Mouse (Mus musculus) neural tube, embryonic 11.5 days (tissue): Measurements from ENCODE around the gene Brd9. TPM values are rescaled to one million over a fixed set of nuclear protein-coding genes. Genes with fewer than 3 reads are reported as not detected.

Source experiments
- ATAC-seq: fragments of 200-750 bp; cut with Nextera tagmentation; 2 replicates; pipeline ENCODE4 v1.8.0; 2017; ENCODE audit warnings: moderate number of reproducible peaks, mild to moderate bottlenecking, moderate TSS enrichment, moderate library complexity; ENCODE audit not compliant: insufficient read depth, low FRiP score, low TSS enrichment
- DNase-seq: peaks from one replicate; pipeline ENCODE4 v3.0.0-alpha.2; 2015; ENCODE audit warnings: low spot score
- H3K27ac ChIP-seq: fragments of 300-500 bp; sonication (generic); 2 replicates; pipeline ENCODE4 v1.5.1; 2014; ENCODE audit warnings: low read depth, mild to moderate bottlenecking, low read length
- H3K27me3 ChIP-seq: fragments of 300-500 bp; sonication (generic); 2 replicates; pipeline ENCODE4 v1.6.1; 2014; ENCODE audit warnings: mild to moderate bottlenecking, low read length, mixed read lengths; ENCODE audit not compliant: control insufficient read depth, insufficient read depth
- H3K36me3 ChIP-seq: fragments of 300-500 bp; sonication (generic); 2 replicates; pipeline ENCODE4 v1.6.1; 2014; ENCODE audit warnings: mild to moderate bottlenecking, low read length, moderate library complexity, mixed read lengths; ENCODE audit not compliant: control insufficient read depth, insufficient read depth
- H3K4me1 ChIP-seq: fragments of 300-500 bp; sonication (generic); 2 replicates; pipeline ENCODE4 v1.6.1; 2014; ENCODE audit warnings: low read length, mixed read lengths; ENCODE audit not compliant: control insufficient read depth, insufficient read depth
- H3K4me2 ChIP-seq: fragments of 300-500 bp; sonication (generic); 2 replicates; pipeline ENCODE4 v1.6.1; 2014; ENCODE audit warnings: low read depth, mild to moderate bottlenecking, moderate library complexity
- H3K4me3 ChIP-seq: fragments of 300-500 bp; sonication (generic); 2 replicates; pipeline ENCODE4 v1.5.1; 2014; ENCODE audit warnings: low read depth, low read length
- H3K9ac ChIP-seq: fragments of 300-500 bp; sonication (generic); 2 replicates; pipeline ENCODE4 v1.6.1; 2014; ENCODE audit warnings: mild to moderate bottlenecking, low read length
- H3K9me3 ChIP-seq: fragments of 300-500 bp; sonication (generic); 2 replicates; pipeline ENCODE4 v1.6.1; 2016; ENCODE audit warnings: low read length; ENCODE audit not compliant: control insufficient read depth
- WGBS: fragments of 180-500 bp; shearing (Covaris S2); extraction: QIAGEN DNeasy Blood & Tissue Kit; methylation state at CpG from one replicate; pipeline ENCODE4 v1.1.7; 2014; 5-methylcytosine and 5-hydroxymethylcytosine counted together
- polyA plus RNA-seq: library from polyadenylated mRNA; unstranded; fragments of >200 nt; fragmentation: Nextera tagmentation; extraction: Ambion mirVana; gene quantifications from 2 replicates; pipeline ENCODE4 v1.2.1, GENCODE M21; 2014

The Brd9 gene
- polyA plus RNA-seq, 1 experiment from 2014 or later: 77.6 TPM

DNA sequence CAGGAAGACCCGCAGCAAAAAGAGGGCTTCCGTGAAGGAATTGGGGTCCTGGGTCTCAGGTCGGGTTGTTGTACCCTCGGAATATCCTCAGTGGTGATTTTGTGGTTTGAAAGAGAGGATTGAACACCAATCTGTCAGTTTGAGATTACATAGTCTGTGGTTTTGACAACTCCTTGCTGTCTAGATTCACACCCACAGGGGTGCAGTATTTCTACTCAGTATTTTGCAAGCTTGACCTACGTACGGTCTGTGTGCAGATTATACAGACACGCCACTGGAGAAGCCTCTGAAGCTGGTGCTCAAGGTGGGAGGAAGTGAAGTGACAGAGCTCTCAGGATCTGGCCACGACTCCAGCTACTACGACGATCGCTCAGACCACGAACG lies 558 bp downstream of the Brd9 start:
- Histone ChIP-seq H3K27ac (0 out of 2 replicates have a peak overlapping the region, but pooled peaks have one; percentile 62), H3K4me3 (peak overlapping the region; percentile 80), H3K4me2 (peak overlapping the region; percentile 53), H3K4me1 (peaks cover 6% of the 10 kb centered on the region; the same call in 1 of the 2 replicates), H3K27me3 (no peaks in the 10 kb centered on the region), H3K9me3 (no peaks in the 10 kb centered on the region), H3K9ac (peak overlapping the region; percentile 79), H3K36me3 (peaks cover 9% of the 10 kb centered on the region)
- WGBS: 49% methylated on average over 13 of the region's 13 CpGs
- ATAC-seq (0 out of 2 replicates have a peak, but pooled peaks have one; percentile 20), DNase-seq (no peak)

DNA sequence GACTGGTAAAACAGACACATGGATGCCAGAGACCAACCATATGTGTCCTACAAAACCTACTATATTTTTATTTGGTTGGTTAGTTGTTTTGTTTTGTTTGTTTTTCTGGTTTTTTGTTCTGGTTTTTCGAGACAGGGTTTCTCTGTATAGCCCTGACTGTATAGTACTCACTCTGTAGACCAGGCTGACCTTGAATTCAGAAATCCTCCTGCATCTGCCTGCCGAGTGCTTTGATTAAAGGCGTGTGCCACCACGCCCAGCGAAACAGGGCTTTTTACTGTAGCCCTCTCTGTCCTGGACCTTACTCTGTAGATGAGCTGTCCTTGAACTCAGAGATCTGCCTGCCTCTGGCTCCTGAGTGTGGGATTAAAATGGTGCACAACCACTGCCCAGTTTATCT lies 1.5 kb downstream of the Brd9 start:
- H3K27ac ChIP-seq: no peak overlapping the region
- no peaks in the 10 kb centered on the region for H3K9me3 ChIP-seq
- peaks cover 6% of the 10 kb centered on the region; the same call in 1 of the 2 replicates for H3K4me1 ChIP-seq
- no peak overlapping the region for H3K4me2 ChIP-seq
- H3K36me3 ChIP-seq: peaks cover 9% of the 10 kb centered on the region
- DNase-seq (no peak), ATAC-seq (no peak)
- no peak overlapping the region for H3K4me3 ChIP-seq
- 93% methylated on average over 5 of the region's 5 CpGs for WGBS
- no peaks in the 10 kb centered on the region for H3K27me3 ChIP-seq
- H3K9ac ChIP-seq: no peak overlapping the region

DNA sequence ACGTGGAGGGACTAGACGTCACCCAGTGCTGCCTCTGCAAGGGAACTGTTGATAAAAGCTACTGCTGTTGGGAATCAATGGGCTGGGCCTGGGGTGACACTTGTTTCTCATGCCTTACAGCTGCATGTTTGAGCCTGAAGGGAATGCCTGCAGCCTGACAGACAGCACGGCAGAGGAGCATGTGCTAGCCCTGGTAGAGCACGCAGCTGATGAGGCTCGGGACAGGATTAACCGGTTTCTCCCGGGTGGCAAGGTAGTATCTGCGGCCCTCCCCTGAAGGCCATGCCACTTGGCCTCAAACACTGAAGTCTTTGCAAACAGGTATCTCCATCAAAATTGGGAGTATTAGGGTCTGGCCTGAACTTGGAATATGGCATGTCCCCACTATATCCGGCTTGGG lies 7.0 kb downstream of the Brd9 start:
- 93% methylated on average over 9 of the region's 9 CpGs for WGBS
- Histone ChIP-seq H3K9ac (no peak overlapping the region), H3K4me3 (no peak overlapping the region), H3K36me3 (peaks cover 20% of the 10 kb centered on the region), H3K4me2 (no peak overlapping the region), H3K27me3 (no peaks in the 10 kb centered on the region), H3K27ac (no peak overlapping the region), H3K4me1 (no peaks in the 10 kb centered on the region), H3K9me3 (no peaks in the 10 kb centered on the region)
- ATAC-seq (no peak), DNase-seq (no peak)

DNA sequence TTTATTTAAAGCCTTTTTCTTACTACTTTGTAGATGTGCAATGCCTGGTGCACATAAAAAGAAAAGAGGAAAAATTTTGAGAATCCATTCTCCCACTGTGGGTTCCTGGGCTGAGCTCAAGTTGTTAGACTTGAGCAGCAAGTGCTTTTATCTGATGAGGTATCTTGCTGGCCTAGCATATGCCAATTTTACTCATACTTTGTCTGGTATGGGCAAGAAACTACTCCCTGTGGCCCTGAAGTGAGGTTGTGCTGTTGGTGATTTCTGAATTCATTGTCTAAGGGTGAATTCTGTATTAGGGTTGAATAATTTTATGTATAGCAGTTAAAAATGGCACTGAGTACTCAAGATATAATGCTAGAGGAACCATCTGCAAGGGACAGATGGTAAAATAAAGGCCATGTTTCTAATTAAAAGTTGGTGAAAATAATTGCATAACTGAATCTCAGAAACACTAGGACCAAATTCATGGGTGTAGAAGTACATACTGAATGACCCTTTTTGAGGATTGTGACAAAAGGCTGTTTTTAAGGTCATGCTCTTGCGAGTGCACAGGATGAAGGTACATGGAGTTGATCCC lies 16.0 kb downstream of the Brd9 start:
- peaks cover 13% of the 10 kb centered on the region for H3K36me3 ChIP-seq
- H3K27ac ChIP-seq: no peak overlapping the region
- H3K9ac ChIP-seq: no peak overlapping the region
- ATAC-seq: no peak
- DNase-seq: no peak
- H3K27me3 ChIP-seq: no peaks in the 10 kb centered on the region
- H3K4me3 ChIP-seq: no peak overlapping the region
- H3K4me1 ChIP-seq: no peaks in the 10 kb centered on the region
- no peaks in the 10 kb centered on the region for H3K9me3 ChIP-seq
- 95% methylated on average over 1 of the region's 1 CpGs for WGBS
- no peak overlapping the region for H3K4me2 ChIP-seq

DNA sequence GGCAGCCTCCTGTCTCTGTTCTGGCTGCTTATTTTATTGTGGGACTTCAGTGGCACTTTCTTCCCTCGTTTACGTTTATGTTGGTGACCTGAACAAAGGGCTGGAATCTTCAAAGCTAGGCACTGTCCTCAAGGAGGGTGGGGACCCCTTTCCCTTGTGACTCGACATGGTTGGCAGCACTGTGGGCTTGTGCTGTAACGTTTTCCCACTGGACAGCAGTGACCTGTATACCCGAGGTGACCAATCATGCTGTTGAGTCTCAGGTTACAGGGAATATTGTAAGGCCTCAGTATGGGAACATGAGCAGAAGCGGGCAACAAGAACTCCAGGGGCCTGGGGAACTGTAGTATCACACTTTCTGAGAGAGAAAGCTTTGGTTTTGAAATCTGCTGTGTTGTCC lies 17.1 kb downstream of the Brd9 start:
- no peaks in the 10 kb centered on the region for H3K27me3 ChIP-seq
- peaks cover 18% of the 10 kb centered on the region for H3K36me3 ChIP-seq
- ATAC-seq (no peak), DNase-seq (no peak)
- H3K4me1 ChIP-seq: no peaks in the 10 kb centered on the region
- no peaks in the 10 kb centered on the region for H3K9me3 ChIP-seq
- 55% methylated on average over 6 of the region's 6 CpGs for WGBS
- H3K4me3 ChIP-seq: no peak overlapping the region
- no peak overlapping the region for H3K4me2 ChIP-seq
- no peak overlapping the region for H3K9ac ChIP-seq
- H3K27ac ChIP-seq: no peak overlapping the region

DNA sequence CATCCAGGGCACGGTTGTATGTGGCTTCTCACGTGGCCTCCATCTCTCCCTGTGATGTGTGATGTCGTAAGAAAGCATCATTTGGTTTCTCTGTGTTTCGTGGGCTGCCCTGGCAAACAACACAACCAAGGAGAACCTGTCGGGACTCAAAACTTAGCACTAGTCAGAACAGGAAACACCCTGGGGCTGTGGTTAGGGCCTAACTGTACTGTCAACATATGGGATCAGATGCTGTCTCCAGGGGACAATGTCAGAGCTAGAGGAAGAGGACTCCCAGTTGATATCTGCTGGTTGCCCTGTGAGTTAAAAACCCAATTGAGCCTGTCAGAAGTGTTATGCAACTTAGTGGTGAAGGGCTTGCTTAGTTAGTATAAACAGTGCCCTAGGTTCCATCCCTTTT lies 17.9 kb downstream of the Brd9 start:
- WGBS: 86% methylated on average over 5 of the region's 5 CpGs
- no peak overlapping the region for H3K4me3 ChIP-seq
- ATAC-seq (no peak), DNase-seq (no peak)
- H3K27me3 ChIP-seq: no peaks in the 10 kb centered on the region
- no peak overlapping the region for H3K27ac ChIP-seq
- H3K4me2 ChIP-seq: no peak overlapping the region
- no peak overlapping the region for H3K9ac ChIP-seq
- H3K9me3 ChIP-seq: no peaks in the 10 kb centered on the region
- peaks cover 20% of the 10 kb centered on the region for H3K36me3 ChIP-seq
- H3K4me1 ChIP-seq: no peaks in the 10 kb centered on the region

DNA sequence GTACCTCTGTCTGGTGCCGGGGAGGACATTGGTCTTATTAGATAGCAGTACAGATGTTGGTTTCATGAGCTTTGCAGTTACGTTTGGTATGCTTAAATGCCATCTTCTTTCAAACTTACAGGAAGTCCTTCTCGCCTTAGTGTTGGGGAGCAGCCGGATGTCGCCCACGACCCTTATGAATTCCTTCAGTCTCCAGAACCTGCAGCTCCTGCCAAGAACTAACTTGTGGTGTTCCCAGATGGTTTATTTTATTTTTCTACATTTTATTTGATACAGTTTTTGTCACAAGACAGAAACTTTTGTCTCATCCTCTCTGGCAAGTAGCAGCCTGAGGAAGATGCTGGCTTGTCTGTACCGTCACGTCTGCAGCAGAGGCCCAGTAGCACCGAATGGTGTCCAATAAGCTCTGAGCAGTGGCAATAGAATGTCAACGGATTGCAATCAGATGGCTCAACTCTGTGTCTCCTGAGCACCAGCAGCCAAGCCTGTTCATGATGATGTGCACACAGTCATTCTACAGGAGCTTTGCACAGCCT lies 22.6 kb downstream of the Brd9 start:
- Histone ChIP-seq H3K4me3 (no peak overlapping the region), H3K9ac (no peak overlapping the region), H3K4me1 (no peaks in the 10 kb centered on the region), H3K27me3 (no peaks in the 10 kb centered on the region), H3K4me2 (no peak overlapping the region), H3K27ac (no peak overlapping the region), H3K9me3 (no peaks in the 10 kb centered on the region), H3K36me3 (peaks cover 18% of the 10 kb centered on the region)
- 95% methylated on average over 10 of the region's 10 CpGs for WGBS
- DNase-seq (no peak), ATAC-seq (no peak)

DNA sequence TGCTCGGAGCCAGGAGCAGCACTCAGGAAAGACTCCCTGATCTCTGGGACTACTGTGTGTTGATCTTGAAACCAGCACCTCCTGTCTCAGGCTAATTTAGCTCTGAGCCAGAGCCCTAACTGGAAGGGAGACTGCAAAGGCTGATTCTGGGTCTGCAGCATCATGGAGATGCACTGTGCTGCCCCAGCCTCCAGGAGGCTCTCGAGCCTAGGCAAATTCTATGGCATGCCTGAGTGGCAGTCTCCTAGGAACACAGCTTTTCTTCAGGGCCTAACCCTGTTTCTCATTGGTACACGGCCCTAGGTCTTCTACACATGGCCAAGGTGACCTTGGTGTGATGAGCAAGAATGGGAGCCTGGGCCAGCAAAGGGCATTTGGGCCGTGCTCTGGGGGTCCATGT lies 23.6 kb downstream of the Brd9 start:
- Histone ChIP-seq H3K4me3 (no peak overlapping the region), H3K9ac (no peak overlapping the region), H3K36me3 (peaks cover 15% of the 10 kb centered on the region), H3K27ac (no peak overlapping the region), H3K4me1 (no peaks in the 10 kb centered on the region), H3K4me2 (no peak overlapping the region), H3K9me3 (no peaks in the 10 kb centered on the region), H3K27me3 (no peaks in the 10 kb centered on the region)
- ATAC-seq: no peak
- 81% methylated on average over 4 of the region's 4 CpGs for WGBS
- no peak for DNase-seq

DNA sequence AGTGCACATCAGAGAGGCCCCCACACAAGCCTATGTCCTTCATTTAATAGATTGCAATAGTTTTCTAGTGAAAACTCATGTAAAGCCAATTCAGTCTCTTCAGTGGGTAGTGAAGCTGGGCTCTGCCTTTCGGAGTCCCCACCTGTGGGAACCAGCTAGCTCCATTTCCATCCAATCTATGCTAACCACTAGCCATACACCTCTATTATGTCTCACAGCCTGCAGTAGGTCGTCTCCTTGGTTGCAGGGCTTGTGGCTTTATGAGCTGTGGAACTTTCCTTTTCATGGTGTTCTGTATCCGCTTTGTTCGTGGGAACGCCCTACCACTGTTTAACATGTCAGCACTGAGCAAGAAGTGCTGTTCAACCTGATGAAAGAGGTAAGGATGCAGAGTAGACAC lies 25.9 kb downstream of the Brd9 start, which contains the start of gene Zdhhc11:
Zdhhc11 (plus strand) TSS at position 301 of the 400 bp plus-strand sequence.
- Histone ChIP-seq H3K9ac (no peak within 1 kb of the TSS), H3K9me3 (no peaks in the 10 kb centered on the region), H3K27ac (no peak within 1 kb of the TSS), H3K4me2 (no peak within 1 kb of the TSS), H3K36me3 (peaks cover 10% of the 10 kb centered on the region), H3K4me3 (no peak within 1 kb of the TSS), H3K4me1 (no peaks in the 10 kb centered on the region), H3K27me3 (no peaks in the 10 kb centered on the region)
- WGBS: 83% methylated on average over 5 of the region's 5 CpGs
- ATAC-seq (no peak), DNase-seq (no peak)
